Mouse (Mus musculus) R1 (cell line): ENCODE results near the gene Agtr2.
A peak's percentile ranks its signal among the peaks of the same experiment; 100 is the strongest.
"Not testable (repeated sequence)": the region's sequence is repeated elsewhere in the genome, so short reads cannot be mapped to it uniquely, and the experiment has no call there.

ENCODE experiments used
- DNase-seq: peaks from one replicate; pipeline ENCODE4 v3.0.0-alpha.2; 2018; ENCODE audit warnings: low read depth, low spot score

Gene Agtr2

GRCm38 (mm10) chrX:21484414-21484813, at the start of gene Agtr2:
TSS of gene Agtr2 (plus strand) at chrX:21484544.
- no peak for DNase-seq

- no peak for DNase-seq
Observed at GRCm38 (mm10) chrX:21452519-21452918, 31.8 kb upstream of the Agtr2 start.

- peak; percentile 23 for DNase-seq
Observed at GRCm38 (mm10) chrX:21488111-21488510, 3.8 kb downstream of the Agtr2 start.

- DNase-seq = no peak
Observed at GRCm38 (mm10) chrX:21500242-21500641, 15.9 kb downstream of the Agtr2 start.

- not testable (repeated sequence) for DNase-seq
Observed at GRCm38 (mm10) chrX:21507333-21507732, 23.0 kb downstream of the Agtr2 start.

GRCm38 (mm10) chrX:21522590-21522989, 38.2 kb downstream of the Agtr2 start:
- DNase-seq = no peak
